Mouse (Mus musculus) frontal cortex, adult 2 months (tissue): ENCODE measurements at regions not wholly inside any gene's neighbourhood (a gene's known extent, or its start where the extent isn't known, plus 50 kb on each side); places are given as distances from the start of the nearest gene placed in this dataset.
"Not testable (repeated sequence)": the region's sequence is repeated elsewhere in the genome, so short reads cannot be mapped to it uniquely, and the experiment has no call there.

ENCODE experiments used
- DNase-seq, 2 experiments: peaks; one replicate each; pipeline ENCODE4 v3.0.0; 2022; ENCODE audit warnings: low spot score in 1 of 2; ENCODE audit errors: extremely low spot score in 1 of 2

GRCm38 (mm10) chr3:120335843-120336585 is 551.7 kb upstream of the Ptbp2 start:
- no peak for DNase-seq

GRCm38 (mm10) chr3:120307042-120307441 is 522.8 kb upstream of the Ptbp2 start:
- not testable (repeated sequence) for DNase-seq

- DNase-seq: no peak
These were observed 521.3 kb upstream of the Ptbp2 start for GRCm38 (mm10) chr3:120305608-120306007.
